Mouse (Mus musculus): ENCODE measurements around the gene Pltp. TPM values are rescaled to one million over a fixed set of nuclear protein-coding genes. Genes with fewer than 3 reads are reported as not detected.
A peak's percentile ranks its signal among the peaks of the same experiment; 100 is the strongest.
"Not testable (repeated sequence)": the region's sequence is repeated elsewhere in the genome, so short reads cannot be mapped to it uniquely, and the experiment has no call there.

Pltp gene
- polyA plus RNA-seq, 1 experiment from 2014 or later = 59.4 TPM

GRCm38 (mm10) chr2:164861094-164861493 lies 3.6 kb upstream of the Pltp start:
- ATAC-seq (ENCODE audit: insufficient number of reproducible peaks, insufficient read depth, low FRiP score, low TSS enrichment) = no peak
- no peak overlapping the region for H3K27ac ChIP-seq
- 71% methylated on average over 4 of the region's 4 CpGs for WGBS
- peaks cover 34% of the 10 kb centered on the region for H3K4me1 ChIP-seq
- H3K9ac ChIP-seq = no peak overlapping the region
- H3K36me3 ChIP-seq = no peaks in the 10 kb centered on the region
- peaks cover 27% of the 10 kb centered on the region for H3K27me3 ChIP-seq
- no peak overlapping the region for H3K4me3 ChIP-seq
- no peaks in the 10 kb centered on the region for H3K9me3 ChIP-seq
- H3K4me2 ChIP-seq (replicated peaks) = no peak overlapping the region

- no peak for ATAC-seq (ENCODE audit: insufficient number of reproducible peaks, insufficient read depth, low FRiP score, low TSS enrichment)
- no peak overlapping the region for H3K9ac ChIP-seq
- WGBS = 53% methylated on average over 9 of the region's 9 CpGs
- H3K9me3 ChIP-seq = no peaks in the 10 kb centered on the region
- H3K27ac ChIP-seq = no peak overlapping the region
- no peaks in the 10 kb centered on the region for H3K36me3 ChIP-seq
- no peak overlapping the region for H3K4me3 ChIP-seq
- H3K4me1 ChIP-seq = peaks cover 34% of the 10 kb centered on the region
- H3K27me3 ChIP-seq = peaks cover 36% of the 10 kb centered on the region
- no peak overlapping the region for H3K4me2 ChIP-seq (replicated peaks)
Observed at GRCm38 (mm10) chr2:164859640-164860432, 2.3 kb upstream of the Pltp start.

- no peaks in the 10 kb centered on the region for H3K36me3 ChIP-seq
- no peak for ATAC-seq (ENCODE audit: insufficient number of reproducible peaks, insufficient read depth, low FRiP score, low TSS enrichment)
- H3K27me3 ChIP-seq = peaks cover 40% of the 10 kb centered on the region
- peaks cover 34% of the 10 kb centered on the region for H3K4me1 ChIP-seq
- H3K9ac ChIP-seq = no peak overlapping the region
- 38% methylated on average over 2 of the region's 2 CpGs for WGBS
- no peak overlapping the region for H3K27ac ChIP-seq
- no peak overlapping the region for H3K4me2 ChIP-seq (replicated peaks)
- no peak overlapping the region for H3K4me3 ChIP-seq
- no peaks in the 10 kb centered on the region for H3K9me3 ChIP-seq
Observed at GRCm38 (mm10) chr2:164859155-164859554, 1.6 kb upstream of the Pltp start.

- WGBS = 4% methylated on average over 19 of the region's 19 CpGs
- Histone ChIP-seq H3K4me3 (peak overlapping the region; percentile 42), H3K9ac (peak overlapping the region; percentile 44), H3K9me3 (no peaks in the 10 kb centered on the region), H3K36me3 (no peaks in the 10 kb centered on the region), H3K27me3 (peaks cover 44% of the 10 kb centered on the region), H3K4me2 (replicated peaks) (peak overlapping the region; percentile 90), H3K4me1 (peaks cover 34% of the 10 kb centered on the region), H3K27ac (peak overlapping the region; percentile 74)
- no peak for ATAC-seq (ENCODE audit: insufficient number of reproducible peaks, insufficient read depth, low FRiP score, low TSS enrichment)
Observed at GRCm38 (mm10) chr2:164857842-164858553, 487 bp upstream of the Pltp start.

GRCm38 (mm10) chr2:164856309-164857100 lies 1.0 kb downstream of the Pltp start:
- Histone ChIP-seq H3K36me3 (0 out of 2 replicates have a peak, but pooled peaks cover 7% of the 10 kb centered on the region), H3K27ac (peak overlapping the region; percentile 74; the same call in 1 of the 2 replicates), H3K4me3 (peak overlapping the region; percentile 42), H3K4me2 (replicated peaks) (peak overlapping the region; percentile 90), H3K9me3 (no peaks in the 10 kb centered on the region), H3K9ac (peak overlapping the region; percentile 43; the same call in 1 of the 2 replicates), H3K27me3 (peaks cover 44% of the 10 kb centered on the region), H3K4me1 (peaks cover 25% of the 10 kb centered on the region)
- WGBS = under 1% methylated on average over 42 of the region's 42 CpGs
- no peak for ATAC-seq (ENCODE audit: insufficient number of reproducible peaks, insufficient read depth, low FRiP score, low TSS enrichment)

- Histone ChIP-seq H3K27me3 (peaks cover 44% of the 10 kb centered on the region), H3K36me3 (0 out of 2 replicates have a peak, but pooled peaks cover 11% of the 10 kb centered on the region), H3K4me1 (peaks cover 24% of the 10 kb centered on the region), H3K4me2 (replicated peaks) (peak overlapping the region; percentile 90; the same call in 1 of the 2 replicates)
- 74% methylated on average over 5 of the region's 5 CpGs for WGBS
- H3K9ac ChIP-seq; H3K9me3 ChIP-seq; H3K27ac ChIP-seq; H3K4me3 ChIP-seq; ATAC-seq (ENCODE audit: insufficient number of reproducible peaks, insufficient read depth, low FRiP score, low TSS enrichment): not testable (repeated sequence)
Observed at GRCm38 (mm10) chr2:164855572-164855971, 1.9 kb downstream of the Pltp start.

GRCm38 (mm10) chr2:164850061-164850460 lies 7.5 kb downstream of the Pltp start:
- no peak overlapping the region for H3K27ac ChIP-seq
- H3K27me3 ChIP-seq = peaks cover 10% of the 10 kb centered on the region
- H3K36me3 ChIP-seq = peaks cover 17% of the 10 kb centered on the region; the same call in 1 of the 2 replicates
- no peak for ATAC-seq (ENCODE audit: insufficient number of reproducible peaks, insufficient read depth, low FRiP score, low TSS enrichment)
- no peaks in the 10 kb centered on the region for H3K9me3 ChIP-seq
- H3K4me1 ChIP-seq = no peaks in the 10 kb centered on the region
- no peak overlapping the region for H3K4me2 ChIP-seq (replicated peaks)
- H3K9ac ChIP-seq = no peak overlapping the region
- WGBS = 89% methylated on average over 8 of the region's 8 CpGs
- no peak overlapping the region for H3K4me3 ChIP-seq

GRCm38 (mm10) chr2:164845782-164846181 lies 11.7 kb downstream of the Pltp start:
- Histone ChIP-seq H3K9me3 (no peaks in the 10 kb centered on the region), H3K4me2 (replicated peaks) (no peak overlapping the region), H3K27ac (no peak overlapping the region), H3K27me3 (no peaks in the 10 kb centered on the region), H3K36me3 (peaks cover 13% of the 10 kb centered on the region; the same call in 1 of the 2 replicates), H3K4me1 (no peaks in the 10 kb centered on the region), H3K9ac (no peak overlapping the region), H3K4me3 (no peak overlapping the region)
- no peak for ATAC-seq (ENCODE audit: insufficient number of reproducible peaks, insufficient read depth, low FRiP score, low TSS enrichment)
- WGBS = 56% methylated on average over 3 of the region's 3 CpGs

- WGBS = 92% methylated on average over 4 of the region's 4 CpGs
- Histone ChIP-seq H3K9ac (no peak overlapping the region), H3K4me1 (peaks cover 10% of the 10 kb centered on the region; the same call in 1 of the 2 replicates), H3K9me3 (no peaks in the 10 kb centered on the region), H3K4me3 (no peak overlapping the region), H3K27ac (no peak overlapping the region), H3K27me3 (no peaks in the 10 kb centered on the region), H3K4me2 (replicated peaks) (no peak overlapping the region), H3K36me3 (peaks cover 39% of the 10 kb centered on the region)
- no peak for ATAC-seq (ENCODE audit: insufficient number of reproducible peaks, insufficient read depth, low FRiP score, low TSS enrichment)
Observed at GRCm38 (mm10) chr2:164835164-164835563, 22.3 kb downstream of the Pltp start.

- Histone ChIP-seq H3K4me2 (replicated peaks) (peak overlapping the region; percentile 94), H3K4me1 (peaks cover 10% of the 10 kb centered on the region; the same call in 1 of the 2 replicates), H3K4me3 (peak overlapping the region; percentile 59), H3K9ac (peak overlapping the region; percentile 72; the same call in 1 of the 2 replicates), H3K27me3 (no peaks in the 10 kb centered on the region), H3K36me3 (peaks cover 33% of the 10 kb centered on the region), H3K27ac (no peak overlapping the region), H3K9me3 (no peaks in the 10 kb centered on the region)
- WGBS = 42% methylated on average over 8 of the region's 8 CpGs
- no peak for ATAC-seq (ENCODE audit: insufficient number of reproducible peaks, insufficient read depth, low FRiP score, low TSS enrichment)
Observed at GRCm38 (mm10) chr2:164834531-164834930, 23.0 kb downstream of the Pltp start.

- ATAC-seq (ENCODE audit: insufficient number of reproducible peaks, insufficient read depth, low FRiP score, low TSS enrichment) = peak; percentile 61; the same call in 1 of the 2 replicates
- peak within 1 kb of the TSS; percentile 94 for H3K4me2 ChIP-seq (replicated peaks)
- no peaks in the 10 kb centered on the region for H3K27me3 ChIP-seq
- H3K9me3 ChIP-seq = no peaks in the 10 kb centered on the region
- H3K36me3 ChIP-seq = peaks cover 28% of the 10 kb centered on the region
- H3K4me3 ChIP-seq = peak within 1 kb of the TSS; percentile 59
- peak within 1 kb of the TSS; percentile 72 for H3K9ac ChIP-seq
- peaks cover 10% of the 10 kb centered on the region; the same call in 1 of the 2 replicates for H3K4me1 ChIP-seq
- H3K27ac ChIP-seq = peak within 1 kb of the TSS; percentile 72
- under 1% methylated on average over 31 of the region's 31 CpGs for WGBS
Observed at GRCm38 (mm10) chr2:164833314-164833959, 24.1 kb downstream of the Pltp start, which contains the start of gene Neurl2. TSS of gene Neurl2 (minus strand) at chr2:164833456.

Measured in embryonic facial prominence, embryonic 12.5 days (tissue).